Mouse (Mus musculus) stomach, embryonic 14.5 days (tissue): ENCODE results near the gene Hpd. TPM values are rescaled to one million over a fixed set of nuclear protein-coding genes. Genes with fewer than 3 reads are reported as not detected.

Experiments
- ATAC-seq: fragments of 200-750 bp; cut with Nextera tagmentation; 2 replicates; pipeline ENCODE4 v1.8.0; 2017; ENCODE audit warnings: low read depth, moderate TSS enrichment; ENCODE audit not compliant: insufficient number of reproducible peaks, insufficient read depth, low FRiP score
- H3K27ac ChIP-seq: fragments of 300-500 bp; sonication (generic); 2 replicates; pipeline ENCODE4 v1.5.1; 2014; ENCODE audit warnings: mild to moderate bottlenecking, low read length, moderate library complexity, mixed read lengths
- H3K27me3 ChIP-seq: fragments of 300-500 bp; sonication (generic); 2 replicates; pipeline ENCODE4 v1.6.1; 2014; ENCODE audit warnings: low read length, control low read depth, mixed read lengths; ENCODE audit not compliant: control insufficient read depth, insufficient read depth
- H3K36me3 ChIP-seq: fragments of 300-500 bp; sonication (generic); 2 replicates; pipeline ENCODE4 v1.6.1; 2014; ENCODE audit warnings: mild to moderate bottlenecking, control low read depth, low read length, moderate library complexity, mixed read lengths; ENCODE audit not compliant: control insufficient read depth, insufficient read depth
- H3K4me1 ChIP-seq: fragments of 300-500 bp; sonication (generic); 2 replicates; pipeline ENCODE4 v1.6.1; 2014; ENCODE audit warnings: low read length, control low read depth, mixed read lengths; ENCODE audit not compliant: control insufficient read depth, insufficient read depth
- H3K4me2 ChIP-seq: fragments of 300-500 bp; sonication (generic); replicated peaks from 2 replicates; pipeline ENCODE4 v1.6.1; 2014; ENCODE audit warnings: low read depth, low read length, control low read depth
- H3K4me3 ChIP-seq: fragments of 300-500 bp; sonication (generic); 2 replicates; pipeline ENCODE4 v1.5.1; 2014; ENCODE audit warnings: low read depth, low read length, control low read depth
- H3K9ac ChIP-seq: fragments of 300-500 bp; sonication (generic); replicated peaks from 2 replicates; pipeline ENCODE4 v1.6.1; 2014; ENCODE audit warnings: low read depth, mild to moderate bottlenecking, control low read depth, low read length, moderate library complexity, mixed read lengths
- H3K9me3 ChIP-seq: fragments of 300-500 bp; sonication (generic); 2 replicates; pipeline ENCODE4 v1.6.1; 2016; ENCODE audit warnings: low read depth, low read length, control low read depth; ENCODE audit not compliant: control insufficient read depth
- WGBS: fragments of 180-500 bp; shearing (Covaris S2); extraction: QIAGEN DNeasy Blood & Tissue Kit; methylation state at CpG from one replicate; pipeline ENCODE4 v1.1.7; 2014; 5-methylcytosine and 5-hydroxymethylcytosine counted together
- polyA plus RNA-seq: library from polyadenylated mRNA; unstranded; fragments of >200 nt; fragmentation: Nextera tagmentation; extraction: Ambion mirVana; gene quantifications from 2 replicates; pipeline ENCODE4 v1.2.1, GENCODE M21; 2014

The Hpd gene
- polyA plus RNA-seq, 1 experiment from 2014 or later, result not detected

GRCm38 (mm10) chr5:123142161-123143157 is 40.1 kb downstream of the Hpd start, which contains the start of gene Setd1b:
TSS of gene Setd1b (plus strand) at chr5:123142193.
- peaks cover 28% of the 10 kb centered on the region for H3K4me1 ChIP-seq
- no peaks in the 10 kb centered on the region for H3K9me3 ChIP-seq
- H3K27me3 ChIP-seq, result no peaks in the 10 kb centered on the region
- H3K9ac ChIP-seq, result peak within 1 kb of the TSS; percentile 98
- ATAC-seq, result no peak
- peak within 1 kb of the TSS; percentile 84 for H3K4me3 ChIP-seq
- WGBS, result under 1% methylated on average over 80 of the region's 103 CpGs
- H3K4me2 ChIP-seq, result peak within 1 kb of the TSS; percentile 100
- H3K27ac ChIP-seq, result peak within 1 kb of the TSS; percentile 100
- H3K36me3 ChIP-seq, result peaks cover 21% of the 10 kb centered on the region

GRCm38 (mm10) chr5:123141555-123142160 is 40.9 kb downstream of the Hpd start:
- H3K27me3 ChIP-seq, result no peaks in the 10 kb centered on the region
- H3K9ac ChIP-seq, result peak overlapping the region; percentile 98
- peaks cover 36% of the 10 kb centered on the region for H3K4me1 ChIP-seq
- WGBS, result under 1% methylated on average over 36 of the region's 38 CpGs
- peak overlapping the region; percentile 100 for H3K27ac ChIP-seq
- peaks cover 13% of the 10 kb centered on the region; the same call in 1 of the 2 replicates for H3K36me3 ChIP-seq
- peak overlapping the region; percentile 100 for H3K4me2 ChIP-seq
- H3K4me3 ChIP-seq, result peak overlapping the region; percentile 84
- no peak for ATAC-seq
- no peaks in the 10 kb centered on the region for H3K9me3 ChIP-seq

GRCm38 (mm10) chr5:123140694-123141554 is 41.6 kb downstream of the Hpd start:
- WGBS, result under 1% methylated on average over 31 of the region's 31 CpGs
- peak overlapping the region; percentile 100 for H3K27ac ChIP-seq
- H3K4me3 ChIP-seq, result peak overlapping the region; percentile 84
- H3K27me3 ChIP-seq, result no peaks in the 10 kb centered on the region
- H3K4me1 ChIP-seq, result peaks cover 40% of the 10 kb centered on the region
- peak; percentile 42; the same call in 1 of the 2 replicates for ATAC-seq
- H3K4me2 ChIP-seq, result peak overlapping the region; percentile 100
- H3K36me3 ChIP-seq, result peaks cover 6% of the 10 kb centered on the region; the same call in 1 of the 2 replicates
- H3K9me3 ChIP-seq, result no peaks in the 10 kb centered on the region
- H3K9ac ChIP-seq, result peak overlapping the region; percentile 98

- Histone ChIP-seq H3K9me3 (no peaks in the 10 kb centered on the region), H3K27ac (peak overlapping the region; percentile 100), H3K9ac (peak overlapping the region; percentile 98), H3K4me1 (peaks cover 44% of the 10 kb centered on the region), H3K4me2 (peak overlapping the region; percentile 100), H3K4me3 (peak overlapping the region; percentile 84), H3K27me3 (no peaks in the 10 kb centered on the region), H3K36me3 (peaks cover 3% of the 10 kb centered on the region; the same call in 1 of the 2 replicates)
- WGBS, result under 1% methylated on average over 28 of the region's 28 CpGs
- ATAC-seq, result no peak
These were observed 42.6 kb downstream of the Hpd start for GRCm38 (mm10) chr5:123139722-123140627.

GRCm38 (mm10) chr5:123138953-123139721 is 43.4 kb downstream of the Hpd start:
- H3K27ac ChIP-seq, result peak overlapping the region; percentile 100
- under 1% methylated on average over 39 of the region's 39 CpGs for WGBS
- peak overlapping the region; percentile 98 for H3K9ac ChIP-seq
- peaks cover 3% of the 10 kb centered on the region; the same call in 1 of the 2 replicates for H3K36me3 ChIP-seq
- no peak for ATAC-seq
- no peaks in the 10 kb centered on the region for H3K9me3 ChIP-seq
- peaks cover 44% of the 10 kb centered on the region for H3K4me1 ChIP-seq
- peak overlapping the region; percentile 84 for H3K4me3 ChIP-seq
- H3K27me3 ChIP-seq, result no peaks in the 10 kb centered on the region
- peak overlapping the region; percentile 100 for H3K4me2 ChIP-seq

GRCm38 (mm10) chr5:123138230-123138911 is 44.2 kb downstream of the Hpd start:
- ATAC-seq, result peak; percentile 28
- WGBS, result 0% methylated on average over 39 of the region's 40 CpGs
- H3K36me3 ChIP-seq, result peaks cover 3% of the 10 kb centered on the region; the same call in 1 of the 2 replicates
- H3K27me3 ChIP-seq, result no peaks in the 10 kb centered on the region
- H3K4me2 ChIP-seq, result peak overlapping the region; percentile 100
- peak overlapping the region; percentile 98 for H3K9ac ChIP-seq
- H3K9me3 ChIP-seq, result no peaks in the 10 kb centered on the region
- peak overlapping the region; percentile 84 for H3K4me3 ChIP-seq
- peak overlapping the region; percentile 100 for H3K27ac ChIP-seq
- H3K4me1 ChIP-seq, result peaks cover 47% of the 10 kb centered on the region
